Mouse (Mus musculus) kidney, embryonic 14.5 days (tissue): ENCODE results near the gene Tspan14. TPM values are rescaled to one million over a fixed set of nuclear protein-coding genes. Genes with fewer than 3 reads are reported as not detected.
A peak's percentile ranks its signal among the peaks of the same experiment; 100 is the strongest.

Experiments
- ATAC-seq: fragments of 200-750 bp; cut with Nextera tagmentation; 2 replicates; pipeline ENCODE4 v1.8.0; 2017; ENCODE audit warnings: moderate number of reproducible peaks, mild to moderate bottlenecking, moderate TSS enrichment, moderate library complexity; ENCODE audit not compliant: low FRiP score, low TSS enrichment
- H3K27ac ChIP-seq: fragments of 300-500 bp; sonication (generic); 2 replicates; pipeline ENCODE4 v1.5.1; 2014; ENCODE audit warnings: low read depth, mild to moderate bottlenecking, low read length, moderate library complexity, mixed read lengths
- H3K27me3 ChIP-seq: fragments of 300-500 bp; sonication (generic); 2 replicates; pipeline ENCODE4 v1.6.1; 2014; ENCODE audit warnings: mild to moderate bottlenecking, low read length; ENCODE audit not compliant: control insufficient read depth, insufficient read depth
- H3K36me3 ChIP-seq: fragments of 300-500 bp; sonication (generic); 2 replicates; pipeline ENCODE4 v1.6.1; 2014; ENCODE audit warnings: low read length, mixed read lengths; ENCODE audit not compliant: control insufficient read depth, insufficient read depth
- H3K4me1 ChIP-seq: fragments of 300-500 bp; sonication (generic); 2 replicates; pipeline ENCODE4 v1.6.1; 2014; ENCODE audit warnings: low read length, mixed read lengths; ENCODE audit not compliant: control insufficient read depth, insufficient read depth
- H3K4me2 ChIP-seq: fragments of 300-500 bp; sonication (generic); replicated peaks from 2 replicates; pipeline ENCODE4 v1.6.1; 2014; ENCODE audit warnings: low read depth, mild to moderate bottlenecking, low read length
- H3K4me3 ChIP-seq: fragments of 300-500 bp; sonication (generic); 2 replicates; pipeline ENCODE4 v1.5.1; 2014; ENCODE audit warnings: mild to moderate bottlenecking, low read length
- H3K9ac ChIP-seq: fragments of 300-500 bp; sonication (generic); 2 replicates; pipeline ENCODE4 v1.6.1; 2014; ENCODE audit warnings: low read depth, mild to moderate bottlenecking, low read length, moderate library complexity
- H3K9me3 ChIP-seq: fragments of 300-500 bp; sonication (generic); 2 replicates; pipeline ENCODE4 v1.6.1; 2016; ENCODE audit warnings: low read length; ENCODE audit not compliant: control insufficient read depth
- whole genome bisulfite sequencing: fragments of 180-500 bp; shearing (Covaris S2); extraction: QIAGEN DNeasy Blood & Tissue Kit; methylation state at CpG from one replicate; pipeline ENCODE4 v1.1.7; 2014; 5-methylcytosine and 5-hydroxymethylcytosine counted together
- polyA plus RNA-seq: library from polyadenylated mRNA; unstranded; fragments of >200 nt; fragmentation: Nextera tagmentation; extraction: Ambion mirVana; gene quantifications from 2 replicates; pipeline ENCODE4 v1.2.1, GENCODE M21; 2014

Gene Tspan14
- polyA plus RNA-seq, 1 experiment from 2014 or later, result 118 TPM

DNA sequence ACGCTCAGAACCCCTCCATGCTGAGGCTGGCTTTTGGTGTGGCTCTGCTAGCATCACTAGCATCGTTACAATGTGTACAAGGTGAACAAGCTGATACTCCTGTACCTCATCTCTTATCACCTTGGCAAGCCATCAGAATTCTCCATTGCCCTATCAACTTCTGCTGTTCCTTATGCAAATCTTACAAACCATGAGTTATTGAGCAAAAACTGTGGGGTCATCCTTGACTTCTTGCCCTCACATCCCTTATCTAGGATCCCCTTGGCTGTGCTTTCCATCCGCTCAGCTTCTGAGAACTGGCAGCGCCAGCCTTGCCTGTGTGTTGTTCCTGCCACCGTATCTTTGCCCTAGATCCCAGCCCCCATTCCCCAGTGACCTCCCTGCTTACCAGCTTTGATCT lies 22.2 kb upstream of the Tspan14 start:
- H3K36me3 ChIP-seq, result no peaks in the 10 kb centered on the region; the same call in 1 of the 2 replicates
- H3K9me3 ChIP-seq, result no peaks in the 10 kb centered on the region
- H3K4me3 ChIP-seq, result no peak overlapping the region
- H3K4me1 ChIP-seq, result no peaks in the 10 kb centered on the region
- H3K9ac ChIP-seq, result no peak overlapping the region
- no peak overlapping the region for H3K27ac ChIP-seq
- no peaks in the 10 kb centered on the region for H3K27me3 ChIP-seq
- no peak for ATAC-seq
- WGBS, result 88% methylated on average over 5 of the region's 5 CpGs
- no peak overlapping the region for H3K4me2 ChIP-seq

DNA sequence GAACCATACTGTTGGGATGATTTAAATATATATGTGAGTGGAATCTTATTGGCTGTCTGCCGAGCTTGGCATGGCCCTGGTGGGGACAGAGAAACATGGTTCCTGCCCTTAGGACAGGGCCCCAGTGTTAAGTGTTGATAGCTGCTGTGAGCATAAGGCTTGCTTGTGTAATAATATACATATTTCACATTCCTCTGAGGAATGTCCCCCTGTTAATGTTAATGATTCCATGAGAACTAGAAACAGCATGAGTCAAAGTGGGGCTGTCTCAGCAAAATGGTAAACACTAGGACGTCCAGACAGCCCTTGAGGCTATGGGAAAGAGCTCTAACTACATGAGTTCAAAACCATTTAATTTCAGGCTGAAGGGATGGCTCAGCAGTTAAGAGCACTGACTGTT lies 20.6 kb upstream of the Tspan14 start:
- H3K27me3 ChIP-seq, result no peaks in the 10 kb centered on the region
- H3K4me2 ChIP-seq, result no peak overlapping the region
- H3K4me3 ChIP-seq, result no peak overlapping the region
- no peak overlapping the region for H3K9ac ChIP-seq
- no peaks in the 10 kb centered on the region for H3K9me3 ChIP-seq
- H3K27ac ChIP-seq, result no peak overlapping the region
- WGBS, result 82% methylated on average over 2 of the region's 2 CpGs
- H3K36me3 ChIP-seq, result no peaks in the 10 kb centered on the region
- ATAC-seq, result no peak
- H3K4me1 ChIP-seq, result no peaks in the 10 kb centered on the region

DNA sequence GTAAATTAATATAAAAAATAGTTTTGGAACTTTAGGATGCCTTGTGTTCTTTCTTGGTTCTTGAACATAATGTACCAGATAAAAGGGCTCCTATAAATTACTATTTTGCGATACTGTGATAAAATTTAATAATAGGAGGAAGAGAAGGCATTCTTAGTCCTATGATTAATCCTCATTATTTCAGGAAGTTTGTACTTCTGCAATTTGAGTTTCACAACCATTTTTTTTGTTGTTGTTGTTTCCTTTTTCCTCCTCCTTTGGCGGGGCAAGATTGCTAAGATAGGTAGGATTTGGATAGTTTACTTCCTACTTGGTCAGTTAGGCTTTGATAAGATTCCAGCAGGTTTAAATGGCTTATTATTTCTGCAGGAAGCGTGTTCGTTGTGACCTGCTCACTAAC lies 19.0 kb upstream of the Tspan14 start:
- WGBS, result 83% methylated on average over 4 of the region's 4 CpGs
- H3K9ac ChIP-seq, result no peak overlapping the region
- no peaks in the 10 kb centered on the region for H3K36me3 ChIP-seq
- ATAC-seq, result no peak
- no peak overlapping the region for H3K27ac ChIP-seq
- no peak overlapping the region for H3K4me2 ChIP-seq
- no peak overlapping the region for H3K4me3 ChIP-seq
- H3K9me3 ChIP-seq, result no peaks in the 10 kb centered on the region
- no peaks in the 10 kb centered on the region for H3K27me3 ChIP-seq
- no peaks in the 10 kb centered on the region for H3K4me1 ChIP-seq

GRCm38 (mm10) chr14:40979723-40980122 lies 13.1 kb upstream of the Tspan14 start:
- Histone ChIP-seq H3K27me3 (no peaks in the 10 kb centered on the region), H3K36me3 (no peaks in the 10 kb centered on the region), H3K4me2 (no peak overlapping the region), H3K4me3 (no peak overlapping the region), H3K27ac (no peak overlapping the region), H3K9ac (no peak overlapping the region), H3K4me1 (no peaks in the 10 kb centered on the region), H3K9me3 (no peaks in the 10 kb centered on the region)
- ATAC-seq, result no peak
- WGBS, result 61% methylated on average over 1 of the region's 1 CpGs

DNA sequence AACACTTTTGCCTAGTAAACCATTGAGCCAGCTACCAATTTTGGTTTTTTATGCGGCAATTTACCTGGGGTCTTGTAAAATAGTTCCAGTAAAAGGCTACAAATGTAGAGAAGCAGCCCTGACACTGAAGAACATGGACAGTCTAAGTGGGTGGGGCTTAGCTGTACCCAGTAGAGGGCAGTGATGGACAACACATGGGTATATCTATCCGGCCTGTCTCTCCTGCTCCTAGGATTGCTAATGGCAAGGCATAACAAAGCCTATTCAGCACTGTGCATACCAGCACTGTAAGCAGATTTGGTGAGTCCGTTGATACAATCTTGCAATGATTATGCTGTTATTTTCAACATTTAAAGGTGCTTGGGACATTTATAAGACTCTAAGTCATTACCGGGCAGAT lies 12.4 kb upstream of the Tspan14 start:
- Histone ChIP-seq H3K27ac (no peak overlapping the region), H3K9ac (no peak overlapping the region), H3K4me2 (no peak overlapping the region), H3K27me3 (no peaks in the 10 kb centered on the region), H3K36me3 (no peaks in the 10 kb centered on the region), H3K9me3 (no peaks in the 10 kb centered on the region), H3K4me1 (no peaks in the 10 kb centered on the region), H3K4me3 (no peak overlapping the region)
- ATAC-seq, result peak; percentile 93
- WGBS, result 54% methylated on average over 4 of the region's 4 CpGs

- ATAC-seq, result peak; percentile 63
- no peaks in the 10 kb centered on the region for H3K9me3 ChIP-seq
- no peaks in the 10 kb centered on the region for H3K36me3 ChIP-seq
- no peak overlapping the region for H3K4me2 ChIP-seq
- H3K9ac ChIP-seq, result no peak overlapping the region
- WGBS, result 77% methylated on average over 6 of the region's 6 CpGs
- H3K27me3 ChIP-seq, result no peaks in the 10 kb centered on the region
- H3K4me3 ChIP-seq, result no peak overlapping the region
- H3K27ac ChIP-seq, result no peak overlapping the region
- H3K4me1 ChIP-seq, result no peaks in the 10 kb centered on the region
These were observed 8.6 kb upstream of the Tspan14 start for GRCm38 (mm10) chr14:40975127-40975721.

GRCm38 (mm10) chr14:40968051-40968450 lies 1.4 kb upstream of the Tspan14 start:
- H3K4me3 ChIP-seq, result no peak overlapping the region
- no peak for ATAC-seq
- H3K4me1 ChIP-seq, result peaks cover 22% of the 10 kb centered on the region
- no peaks in the 10 kb centered on the region for H3K27me3 ChIP-seq
- H3K27ac ChIP-seq, result peak overlapping the region; percentile 1; the same call in 1 of the 2 replicates
- H3K9me3 ChIP-seq, result no peaks in the 10 kb centered on the region
- peak overlapping the region; percentile 58; the same call in 1 of the 2 replicates for H3K4me2 ChIP-seq
- H3K9ac ChIP-seq, result no peak overlapping the region
- no peaks in the 10 kb centered on the region for H3K36me3 ChIP-seq
- 85% methylated on average over 2 of the region's 2 CpGs for WGBS

DNA sequence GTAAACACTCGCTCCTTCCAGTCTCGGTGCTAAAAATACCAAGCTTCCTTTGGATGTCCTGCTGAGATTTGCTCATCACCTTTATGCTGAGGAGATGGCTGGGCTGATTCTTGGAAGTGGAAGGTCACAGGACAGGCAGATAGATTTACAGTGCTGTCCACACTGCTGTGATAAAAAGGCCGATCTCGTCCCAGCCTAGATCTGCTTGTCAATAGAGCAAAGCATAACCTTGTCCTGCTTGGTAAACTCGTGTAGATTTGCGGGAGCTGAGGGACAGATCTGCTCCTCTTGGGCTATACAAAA lies 942 bp upstream of the Tspan14 start:
- H3K4me3 ChIP-seq, result peak overlapping the region; percentile 43
- H3K9ac ChIP-seq, result peak overlapping the region; percentile 47
- peak overlapping the region; percentile 76; the same call in 1 of the 2 replicates for H3K27ac ChIP-seq
- H3K4me1 ChIP-seq, result peaks cover 27% of the 10 kb centered on the region
- no peak; the same call in 1 of the 2 replicates for ATAC-seq
- peak overlapping the region; percentile 58 for H3K4me2 ChIP-seq
- 3% methylated on average over 6 of the region's 6 CpGs for WGBS
- H3K27me3 ChIP-seq, result no peaks in the 10 kb centered on the region
- no peaks in the 10 kb centered on the region for H3K9me3 ChIP-seq
- H3K36me3 ChIP-seq, result no peaks in the 10 kb centered on the region

DNA sequence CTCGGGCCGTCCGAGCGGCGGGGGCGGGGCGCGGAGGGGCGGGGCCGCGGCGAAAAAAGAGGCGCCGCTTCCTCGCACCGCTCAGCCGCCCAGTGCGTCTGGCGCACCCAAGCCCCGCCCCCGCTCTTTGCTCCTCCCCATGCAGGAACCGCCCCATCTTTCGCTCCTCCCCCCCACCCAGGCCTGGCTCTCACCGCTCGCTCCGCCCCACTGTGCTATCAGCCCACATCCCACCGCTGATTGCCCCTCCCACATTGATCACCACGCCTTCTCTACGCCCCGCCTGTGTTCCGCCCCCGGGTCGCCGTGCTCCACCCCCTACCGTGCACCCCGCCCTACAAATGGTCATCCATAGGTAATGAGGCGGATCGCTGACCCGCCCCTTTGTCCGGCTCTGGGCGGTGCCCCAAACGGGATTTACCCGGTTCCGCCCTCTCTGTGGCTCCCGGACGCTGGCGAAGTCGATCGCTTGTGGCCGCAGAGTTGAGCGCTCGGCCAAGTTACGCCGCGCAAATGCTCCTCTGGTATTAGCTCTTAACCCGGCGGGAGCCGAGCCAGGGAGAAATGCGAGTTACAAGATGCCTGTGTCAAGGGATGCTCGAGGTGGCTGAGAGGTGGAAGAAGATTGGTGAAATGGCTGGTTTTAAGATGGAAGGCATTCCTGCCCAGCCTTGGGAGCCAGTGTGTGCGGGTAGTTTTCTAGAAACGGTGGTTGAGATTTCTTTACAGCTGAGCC lies 423 bp upstream of the Tspan14 start:
- peak; percentile 95 for ATAC-seq
- H3K4me3 ChIP-seq, result peak overlapping the region; percentile 90
- no peaks in the 10 kb centered on the region for H3K9me3 ChIP-seq
- peak overlapping the region; percentile 94 for H3K9ac ChIP-seq
- peak overlapping the region; percentile 88 for H3K4me2 ChIP-seq
- no peaks in the 10 kb centered on the region for H3K36me3 ChIP-seq
- under 1% methylated on average over 54 of the region's 62 CpGs for WGBS
- peak overlapping the region; percentile 93 for H3K27ac ChIP-seq
- H3K27me3 ChIP-seq, result no peaks in the 10 kb centered on the region
- peaks cover 33% of the 10 kb centered on the region for H3K4me1 ChIP-seq
